Mouse (Mus musculus) leukemia stem cell, adult 10-12 weeks (primary cell): ENCODE measurements around the gene Fbxw19. TPM values are rescaled to one million over a fixed set of nuclear protein-coding genes. Genes with fewer than 3 reads are reported as not detected.

Experiments
- polyA plus RNA-seq: library from polyadenylated mRNA; stranded (reverse); fragments of >175 nt; gene quantifications from 2 replicates; pipeline ENCODE4 v1.2.3, GENCODE M21; 2012; ENCODE audit warnings: low replicate concordance

The Fbxw19 gene
- polyA plus RNA-seq: 0.10 TPM in 1 of 2 replicates, not detected in the other

GRCm38 (mm10) chr9:109495775-109496174 lies at the start of gene Fbxw19:
Gene Fbxw19, minus strand, starts transcription at chr9:109495875.

GRCm38 (mm10) chr9:109449040-109449439 lies 46.6 kb downstream of the Fbxw19 start, which contains the start of gene Fbxw16:
Gene Fbxw16, minus strand, starts transcription at chr9:109449140.

Other genes with a start within 250 kb of the Fbxw19 start
- not detected in 2 replicates for gene Fbxw14, start 208.2 kb downstream of the Fbxw19 start, polyA plus RNA-seq
- gene Fbxw28, start 156.2 kb downstream of the Fbxw19 start, polyA plus RNA-seq: not detected in 2 replicates
- gene Fbxw22, start 91.6 kb downstream of the Fbxw19 start, polyA plus RNA-seq: not detected in 2 replicates
- gene Fbxw16, start 46.7 kb downstream of the Fbxw19 start, polyA plus RNA-seq: not detected in 2 replicates
- not detected in 2 replicates for gene Fbxw15, start 72.4 kb upstream of the Fbxw19 start, polyA plus RNA-seq
- gene Fbxw24, start 130.2 kb upstream of the Fbxw19 start, polyA plus RNA-seq: not detected in 2 replicates
- not detected in 2 replicates for gene Fbxw25, start 168.8 kb upstream of the Fbxw19 start, polyA plus RNA-seq
- not detected in 2 replicates for gene Fbxw18, start 206.8 kb upstream of the Fbxw19 start, polyA plus RNA-seq